Mouse (Mus musculus) brain, embryonic 18.5 days (tissue): Measurements from ENCODE around the gene Tmem247.
A peak's percentile ranks its signal among the peaks of the same experiment; 100 is the strongest.

Experiments
- DNase-seq: peaks from one replicate; pipeline ENCODE4 v3.0.0-alpha.2; 2012; ENCODE audit warnings: low read depth, low spot score

Tmem247 gene

GRCm38 (mm10) chr17:86913003-86913607, 4.0 kb upstream of the Tmem247 start:
- DNase-seq = no peak

- no peak for DNase-seq
Observed at GRCm38 (mm10) chr17:86915540-86915939, 1.6 kb upstream of the Tmem247 start.

DNA sequence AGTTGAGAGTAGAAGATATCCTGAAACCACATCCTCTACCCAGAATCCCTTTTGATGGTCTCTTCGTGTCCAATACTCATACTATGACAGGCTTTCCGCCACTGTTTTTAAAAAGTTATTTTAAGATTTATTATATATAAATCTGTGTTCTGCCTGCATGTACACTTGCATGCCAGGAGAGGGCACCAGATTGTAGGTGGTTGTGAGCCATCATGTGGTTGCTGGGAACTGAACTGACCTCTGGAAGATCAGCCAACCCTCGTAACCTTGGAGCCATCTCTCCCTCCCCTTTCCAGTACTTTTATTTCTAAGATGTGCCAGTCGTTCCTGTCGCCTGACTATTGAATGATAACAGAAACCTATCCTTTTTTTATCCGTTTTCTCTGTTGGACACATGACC, 1.6 kb downstream of the Tmem247 start:
- DNase-seq = no peak

DNA sequence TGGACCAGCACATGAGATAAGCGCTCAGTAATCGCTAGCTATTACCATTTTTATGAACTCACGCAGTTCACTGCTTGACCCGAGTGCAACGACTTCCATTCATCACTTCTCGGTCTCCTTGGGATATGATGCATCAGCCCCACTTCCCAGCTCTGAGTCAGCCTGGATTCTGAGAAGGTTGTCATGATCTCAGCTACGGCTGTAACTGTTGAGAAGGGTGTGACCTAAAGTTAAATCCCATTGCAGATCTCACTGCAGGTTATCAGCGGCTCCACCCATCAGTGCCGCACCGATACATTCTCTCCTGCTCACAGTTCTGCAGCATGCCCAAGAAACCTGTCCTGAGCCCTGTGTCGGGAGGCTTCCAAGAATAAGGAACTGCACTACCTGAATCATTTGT, 2.6 kb downstream of the Tmem247 start:
- DNase-seq = no peak

DNA sequence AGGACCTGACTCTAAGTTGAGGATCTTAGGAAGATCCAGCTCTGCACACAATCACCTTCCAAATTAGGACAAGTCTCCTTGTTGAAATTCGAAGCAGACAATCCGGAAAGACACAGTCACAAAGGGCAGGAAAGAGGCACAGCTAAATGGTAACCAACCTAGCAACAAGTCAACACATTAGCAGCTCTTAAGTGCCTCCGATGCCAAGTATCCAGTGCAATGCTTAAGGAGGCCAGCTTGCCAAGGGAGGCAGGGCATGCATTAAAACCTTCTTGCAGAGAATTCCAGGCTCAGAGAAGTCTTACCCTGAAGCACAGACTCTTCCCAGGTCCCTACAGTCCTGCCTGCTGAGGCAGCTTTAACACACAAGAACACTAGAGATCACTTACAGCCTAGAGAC, 7.5 kb downstream of the Tmem247 start:
- DNase-seq = no peak

DNA sequence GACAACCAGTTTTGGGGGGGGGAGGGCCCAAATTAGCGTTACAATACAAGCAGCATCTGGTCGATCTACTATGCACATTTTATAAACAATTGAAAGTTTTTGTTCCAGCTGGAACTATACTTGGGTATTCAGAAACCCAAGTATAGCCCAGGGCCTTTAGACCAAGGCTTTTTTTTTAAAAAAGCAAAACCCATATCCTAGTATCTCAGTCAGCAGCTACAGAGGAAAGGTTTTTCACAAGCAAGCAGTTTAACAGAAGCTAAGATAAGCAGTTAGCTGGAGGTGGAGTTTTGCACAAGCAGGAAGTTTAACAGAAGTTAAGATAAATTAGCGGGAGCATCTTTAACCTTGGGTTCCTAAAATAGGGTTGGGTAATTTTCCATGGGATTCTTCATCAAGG, 9.7 kb downstream of the Tmem247 start:
- no peak for DNase-seq

DNA sequence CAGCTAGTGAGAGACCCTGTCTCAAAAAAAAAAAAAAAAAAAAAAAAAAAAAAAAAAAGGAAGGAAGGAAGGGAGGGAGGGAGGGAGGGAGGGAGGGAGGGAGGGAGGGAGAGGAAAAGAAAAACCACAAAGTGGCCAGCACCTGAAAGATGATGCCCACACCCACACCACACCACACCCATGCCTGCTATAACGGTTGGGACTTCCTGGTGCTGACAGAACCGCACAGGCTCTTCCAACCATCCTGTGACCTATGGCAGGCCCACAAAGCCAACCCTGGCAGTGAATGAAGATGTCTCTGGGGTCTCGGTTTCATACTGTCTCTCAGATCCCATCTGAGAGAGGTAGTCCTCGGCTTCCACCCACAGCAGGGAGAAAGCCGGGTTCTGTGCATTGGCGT, 12.2 kb downstream of the Tmem247 start:
- DNase-seq = no peak

- DNase-seq = no peak
Observed at GRCm38 (mm10) chr17:86929981-86930380, 12.8 kb downstream of the Tmem247 start.

DNA sequence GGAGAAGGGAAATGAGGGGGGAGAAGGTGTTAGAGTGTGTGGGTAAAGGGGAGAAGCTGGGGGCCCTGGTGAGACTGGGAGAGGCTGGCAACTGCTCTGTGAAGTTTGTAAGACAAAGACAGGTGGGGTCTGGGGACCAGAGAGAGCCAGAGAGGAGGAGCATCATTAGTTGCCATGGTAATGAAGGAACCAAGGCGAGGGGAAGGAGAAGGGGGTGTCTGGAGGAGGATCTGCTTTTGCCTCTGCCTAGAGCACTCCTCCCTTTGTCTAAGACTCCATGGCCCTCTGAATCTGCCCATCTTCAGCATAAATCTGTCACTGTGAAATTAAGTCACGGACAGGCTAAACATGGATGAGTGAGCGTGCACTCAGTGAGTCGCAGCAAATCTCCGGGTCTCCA, 15.7 kb downstream of the Tmem247 start:
- DNase-seq = peak; percentile 47

- DNase-seq = no peak
Observed at GRCm38 (mm10) chr17:86937064-86937463, 19.9 kb downstream of the Tmem247 start.

GRCm38 (mm10) chr17:86937497-86938155, 20.5 kb downstream of the Tmem247 start:
- DNase-seq = peak; percentile 71

DNA sequence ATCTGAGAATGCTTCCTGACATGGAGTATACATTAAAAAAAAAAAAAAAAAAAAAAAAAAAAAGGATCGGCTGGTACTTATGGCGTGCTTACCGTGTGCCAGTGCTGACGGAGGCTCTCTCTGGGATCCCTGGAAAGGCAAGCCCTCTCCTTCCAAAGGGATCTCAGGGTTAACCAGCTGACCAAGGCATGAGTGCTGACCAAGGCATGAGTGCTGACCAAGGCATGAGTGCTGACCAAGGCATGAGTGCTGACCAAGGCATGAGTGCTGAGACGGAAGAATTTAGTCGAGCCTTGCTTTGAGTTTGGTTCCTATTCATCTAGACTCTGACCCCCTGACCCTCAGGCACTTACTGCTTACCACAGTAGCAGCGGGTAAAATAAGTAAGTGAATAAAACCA, 21.5 kb downstream of the Tmem247 start:
- DNase-seq = no peak

- no peak for DNase-seq
Observed at GRCm38 (mm10) chr17:86942112-86942511, 25.0 kb downstream of the Tmem247 start.

DNA sequence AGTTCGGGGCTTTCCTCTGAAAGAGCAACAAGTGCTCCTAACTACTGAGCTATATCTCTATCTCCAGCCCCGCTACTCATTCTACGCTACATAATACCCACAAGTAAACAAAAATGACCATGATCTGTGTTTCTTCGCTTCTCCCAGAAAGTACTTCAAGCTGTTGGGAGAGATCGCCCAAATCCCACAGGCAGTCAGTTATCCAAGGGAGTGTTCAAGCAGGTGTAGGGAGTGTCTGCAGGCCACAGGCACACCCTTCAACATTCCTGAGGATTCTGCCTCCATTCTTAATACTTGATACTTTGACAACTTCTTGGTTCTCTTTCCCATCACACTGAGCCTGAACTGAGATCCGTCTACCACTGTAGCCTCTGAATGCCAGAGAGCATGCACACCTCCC, 26.0 kb downstream of the Tmem247 start:
- DNase-seq = no peak

DNA sequence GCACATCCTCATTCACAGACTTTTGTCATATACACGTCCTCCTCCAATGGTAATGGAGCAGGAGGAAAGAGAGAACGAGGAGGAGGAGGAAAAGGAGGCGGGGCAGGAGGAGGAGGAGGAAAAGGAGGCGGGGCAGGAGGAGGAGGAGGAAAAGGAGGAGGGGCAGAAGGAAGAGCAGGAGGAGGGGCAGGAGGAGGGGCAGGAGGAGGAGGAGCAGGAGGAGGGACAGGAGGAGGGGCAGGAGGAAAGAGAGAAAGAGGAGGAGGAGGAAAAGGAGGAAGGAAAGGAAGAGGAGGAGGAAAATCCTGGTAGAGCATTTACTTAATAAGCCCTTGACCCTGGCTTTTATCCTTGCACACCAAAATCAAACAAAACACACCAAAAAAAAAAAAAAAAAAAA, 28.9 kb downstream of the Tmem247 start:
- DNase-seq = no peak

GRCm38 (mm10) chr17:86947840-86948796, 31.0 kb downstream of the Tmem247 start, which contains the start of gene Atp6v1e2:
Gene Atp6v1e2, minus strand, starts transcription at chr17:86947897.
- DNase-seq = peak; percentile 43

DNA sequence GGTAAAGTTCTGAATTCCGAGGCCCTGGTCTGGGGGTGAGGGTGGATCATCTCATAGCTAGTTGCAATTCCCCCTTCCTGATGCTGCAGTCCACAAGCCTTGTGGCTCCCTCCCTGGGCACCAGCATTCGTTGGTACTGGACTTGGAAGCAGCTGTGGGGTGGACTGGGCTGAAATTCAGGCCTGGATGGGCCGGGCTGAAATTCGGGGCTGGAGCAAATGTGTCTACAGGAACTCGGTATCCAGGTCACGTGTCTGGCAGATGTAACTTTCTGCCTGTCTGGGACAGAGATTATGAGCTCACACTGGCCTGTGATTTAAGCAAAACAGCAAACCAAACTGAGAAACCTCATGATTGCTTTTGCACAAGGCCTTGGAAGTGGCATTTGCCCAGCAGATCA, 31.7 kb downstream of the Tmem247 start:
- DNase-seq = no peak

DNA sequence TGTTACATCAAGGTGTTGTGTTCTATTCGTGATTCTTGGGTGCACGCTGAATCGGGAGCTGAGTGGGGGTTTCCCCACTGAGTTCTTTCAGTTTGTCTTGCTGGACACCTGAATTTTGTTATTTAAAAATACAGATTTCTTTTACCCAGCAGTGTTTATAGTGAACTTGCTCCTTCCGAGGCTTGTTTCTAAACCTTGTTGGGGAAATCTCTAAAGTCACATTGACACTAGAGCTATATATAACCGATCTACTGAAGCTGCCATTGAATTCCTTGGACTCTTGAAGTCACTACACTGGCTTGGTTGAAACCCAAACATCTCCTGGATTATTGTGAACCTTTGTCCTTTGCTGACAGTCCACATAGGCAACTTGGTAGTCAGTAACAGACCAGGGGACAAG, 40.1 kb downstream of the Tmem247 start:
- DNase-seq = no peak

- DNase-seq = no peak
Observed at GRCm38 (mm10) chr17:86957968-86958367, 40.8 kb downstream of the Tmem247 start.

- no peak for DNase-seq
Observed at GRCm38 (mm10) chr17:86961301-86961841, 44.2 kb downstream of the Tmem247 start.

- peak; percentile 58 for DNase-seq
Observed at GRCm38 (mm10) chr17:86962297-86962893, 45.2 kb downstream of the Tmem247 start.
